Mouse (Mus musculus) bone marrow, adult 2 months (tissue): ENCODE data around the gene Msrb3.

Experiments used
- CTCF ChIP-seq: fragments of 200-500 bp; IDR thresholded peaks from 2 replicates; pipeline ENCODE4 v1.5.1; 2011; ENCODE audit warnings: low read length, control low read depth; ENCODE audit not compliant: control insufficient read depth, insufficient read depth
- POLR2A ChIP-seq: fragments of 200-500 bp; IDR thresholded peaks from 2 replicates; pipeline ENCODE4 v1.6.1; 2011; ENCODE audit warnings: low read depth, mild to moderate bottlenecking, control low read depth, low read length, borderline replicate concordance; ENCODE audit not compliant: control insufficient read depth

- TF ChIP-seq CTCF (no peak), POLR2A (no peak)
These were observed 30.6 kb upstream of the Msrb3 start for GRCm38 (mm10) chr10:120929536-120929935.
